Mouse (Mus musculus): ENCODE data around the gene Cstf1. TPM values are rescaled to one million over a fixed set of nuclear protein-coding genes. Genes with fewer than 3 reads are reported as not detected.

Gene Cstf1
- total and polyA plus RNA-seq, 2 experiments from 2014 or later = 25.6 to 40.1 TPM

- peak overlapping the region; percentile 95 for H3K4me3 ChIP-seq (ENCODE audit: low read length)
- H3K4me2 ChIP-seq (ENCODE audit: low read depth, low read length) = peak overlapping the region; percentile 84
- no peaks in the 10 kb centered on the region for H3K9me3 ChIP-seq (ENCODE audit: low read length)
- TF ChIP-seq CTCF (IDR thresholded peaks at IDR 0.05; ENCODE audit: low read depth) = no peak
- ATAC-seq (no peak), DNase-seq (ENCODE audit: low spot score) (no peak)
- H3K27ac ChIP-seq = peak overlapping the region; percentile 91; the same call in 1 of the 2 replicates
- H3K36me3 ChIP-seq (ENCODE audit: insufficient read depth, low read length) = peaks cover 32% of the 10 kb centered on the region
- no peaks in the 10 kb centered on the region for H3K27me3 ChIP-seq (ENCODE audit: insufficient read depth, low read length)
- WGBS = 0% methylated on average over 11 of the region's 11 CpGs
- peak overlapping the region; percentile 96 for H3K9ac ChIP-seq (replicated peaks; ENCODE audit: low read length)
- peaks cover 7% of the 10 kb centered on the region for H3K4me1 ChIP-seq (ENCODE audit: insufficient read depth, low read length)
Observed at GRCm38 (mm10) chr2:172371258-172371657, 777 bp downstream of the Cstf1 start.

- no peak for ATAC-seq
- no peaks in the 10 kb centered on the region for H3K27me3 ChIP-seq (ENCODE audit: insufficient read depth, low read length)
- WGBS = 74% methylated on average over 4 of the region's 4 CpGs
- no peak overlapping the region for H3K9ac ChIP-seq (replicated peaks; ENCODE audit: low read length)
- peaks cover 73% of the 10 kb centered on the region for H3K36me3 ChIP-seq (ENCODE audit: insufficient read depth, low read length)
- no peak for DNase-seq (ENCODE audit: low spot score)
- H3K4me1 ChIP-seq (ENCODE audit: insufficient read depth, low read length) = peaks cover 6% of the 10 kb centered on the region
- H3K4me2 ChIP-seq (ENCODE audit: low read depth, low read length) = no peak overlapping the region
- TF ChIP-seq CTCF (IDR thresholded peaks at IDR 0.05; ENCODE audit: low read depth) = no peak
- H3K9me3 ChIP-seq (ENCODE audit: low read length) = no peaks in the 10 kb centered on the region
- no peak overlapping the region for H3K4me3 ChIP-seq (ENCODE audit: low read length)
- no peak overlapping the region for H3K27ac ChIP-seq
Observed at GRCm38 (mm10) chr2:172376551-172376950, 6.1 kb downstream of the Cstf1 start.

- DNase-seq (ENCODE audit: low spot score) (no peak), ATAC-seq (no peak)
- no peak for TF ChIP-seq CTCF (IDR thresholded peaks at IDR 0.05; ENCODE audit: low read depth)
- 84% methylated on average over 5 of the region's 5 CpGs for WGBS
- no peak overlapping the region for H3K9ac ChIP-seq (replicated peaks; ENCODE audit: low read length)
- no peak overlapping the region for H3K27ac ChIP-seq
- no peak overlapping the region for H3K4me3 ChIP-seq (ENCODE audit: low read length)
- H3K27me3 ChIP-seq (ENCODE audit: insufficient read depth, low read length) = no peaks in the 10 kb centered on the region
- peaks cover 77% of the 10 kb centered on the region for H3K36me3 ChIP-seq (ENCODE audit: insufficient read depth, low read length)
- no peak overlapping the region for H3K4me2 ChIP-seq (ENCODE audit: low read depth, low read length)
- H3K9me3 ChIP-seq (ENCODE audit: low read length) = no peaks in the 10 kb centered on the region
- H3K4me1 ChIP-seq (ENCODE audit: insufficient read depth, low read length) = peaks cover under 1% of the 10 kb centered on the region; the same call in 1 of the 2 replicates
Observed at GRCm38 (mm10) chr2:172376999-172377515, 6.6 kb downstream of the Cstf1 start.

GRCm38 (mm10) chr2:172378332-172378731 is 7.9 kb downstream of the Cstf1 start:
- Histone ChIP-seq H3K4me2 (ENCODE audit: low read depth, low read length) (no peak overlapping the region), H3K27ac (no peak overlapping the region), H3K9me3 (ENCODE audit: low read length) (no peaks in the 10 kb centered on the region), H3K36me3 (ENCODE audit: insufficient read depth, low read length) (peaks cover 78% of the 10 kb centered on the region), H3K4me1 (ENCODE audit: insufficient read depth, low read length) (no peaks in the 10 kb centered on the region), H3K9ac (replicated peaks; ENCODE audit: low read length) (no peak overlapping the region), H3K4me3 (ENCODE audit: low read length) (no peak overlapping the region), H3K27me3 (ENCODE audit: insufficient read depth, low read length) (no peaks in the 10 kb centered on the region)
- peak; percentile 70 for TF ChIP-seq CTCF (IDR thresholded peaks at IDR 0.05; ENCODE audit: low read depth)
- WGBS = 68% methylated on average over 7 of the region's 7 CpGs
- DNase-seq (ENCODE audit: low spot score) = peak; percentile 58
- ATAC-seq = no peak

GRCm38 (mm10) chr2:172380513-172380912 is 10.0 kb downstream of the Cstf1 start:
- ATAC-seq (no peak), DNase-seq (ENCODE audit: low spot score) (no peak)
- Histone ChIP-seq H3K4me2 (ENCODE audit: low read depth, low read length) (no peak overlapping the region), H3K9me3 (ENCODE audit: low read length) (no peaks in the 10 kb centered on the region), H3K4me1 (ENCODE audit: insufficient read depth, low read length) (no peaks in the 10 kb centered on the region), H3K27ac (no peak overlapping the region), H3K36me3 (ENCODE audit: insufficient read depth, low read length) (peaks cover 62% of the 10 kb centered on the region), H3K9ac (replicated peaks; ENCODE audit: low read length) (no peak overlapping the region), H3K4me3 (ENCODE audit: low read length) (no peak overlapping the region), H3K27me3 (ENCODE audit: insufficient read depth, low read length) (no peaks in the 10 kb centered on the region)
- 96% methylated on average over 17 of the region's 17 CpGs for WGBS
- TF ChIP-seq CTCF (IDR thresholded peaks at IDR 0.05; ENCODE audit: low read depth) = no peak

GRCm38 (mm10) chr2:172381341-172381740 is 10.9 kb downstream of the Cstf1 start:
- no peaks in the 10 kb centered on the region for H3K4me1 ChIP-seq (ENCODE audit: insufficient read depth, low read length)
- H3K9me3 ChIP-seq (ENCODE audit: low read length) = no peaks in the 10 kb centered on the region
- DNase-seq (ENCODE audit: low spot score) (no peak), ATAC-seq (no peak)
- WGBS = 92% methylated on average over 11 of the region's 11 CpGs
- H3K4me2 ChIP-seq (ENCODE audit: low read depth, low read length) = no peak overlapping the region
- H3K27me3 ChIP-seq (ENCODE audit: insufficient read depth, low read length) = no peaks in the 10 kb centered on the region
- no peak overlapping the region for H3K9ac ChIP-seq (replicated peaks; ENCODE audit: low read length)
- no peak for TF ChIP-seq CTCF (IDR thresholded peaks at IDR 0.05; ENCODE audit: low read depth)
- peaks cover 54% of the 10 kb centered on the region for H3K36me3 ChIP-seq (ENCODE audit: insufficient read depth, low read length)
- no peak overlapping the region for H3K4me3 ChIP-seq (ENCODE audit: low read length)
- no peak overlapping the region for H3K27ac ChIP-seq

GRCm38 (mm10) chr2:172381898-172382297 is 11.4 kb downstream of the Cstf1 start:
- DNase-seq (ENCODE audit: low spot score) (no peak), ATAC-seq (no peak)
- Histone ChIP-seq H3K27me3 (ENCODE audit: insufficient read depth, low read length) (no peaks in the 10 kb centered on the region), H3K9ac (replicated peaks; ENCODE audit: low read length) (no peak overlapping the region), H3K4me2 (ENCODE audit: low read depth, low read length) (no peak overlapping the region), H3K4me3 (ENCODE audit: low read length) (no peak overlapping the region), H3K27ac (no peak overlapping the region), H3K36me3 (ENCODE audit: insufficient read depth, low read length) (peaks cover 50% of the 10 kb centered on the region), H3K9me3 (ENCODE audit: low read length) (no peaks in the 10 kb centered on the region), H3K4me1 (ENCODE audit: insufficient read depth, low read length) (no peaks in the 10 kb centered on the region)
- no peak for TF ChIP-seq CTCF (IDR thresholded peaks at IDR 0.05; ENCODE audit: low read depth)
- 86% methylated on average over 12 of the region's 12 CpGs for WGBS
